ENCODE assay signal across 21 mouse cellular contexts in genomic region chr7:123181787-123182701, GRCm38 (mm10). TPM values are rescaled to one million over a fixed set of nuclear protein-coding genes. Genes with fewer than 3 reads are reported as not detected.
DNase-seq lines count a peak whose midpoint lies in the region; ATAC-seq and TF ChIP-seq lines count a peak whose summit lies in the region.
"Had no signal": no experiment of that assay in that cellular context is flagged by ENCODE, and none has a peak within 500 bp of the region (broad histone marks: within the 10 kb centered on the region; RNA-seq: fewer than 3 reads in every experiment).

No protein-coding gene starts in this region.

- no peak overlapping the region for H3K9ac ChIP-seq in lung, postnatal 0 days (replicated peaks; ENCODE audit: low read depth)
- no peak overlapping the region for H3K9ac ChIP-seq in forebrain, embryonic 15.5 days (replicated peaks)
- H3K9ac ChIP-seq in hindbrain, embryonic 11.5 days (ENCODE audit: low read depth, low read length): no peak overlapping the region
- no peak overlapping the region for H3K9ac ChIP-seq in stomach, postnatal 0 days (ENCODE audit: low read length)
- H3K9ac ChIP-seq: embryonic facial prominence, embryonic 13.5 days; heart, embryonic 13.5 days; lung, embryonic 15.5 days had no signal

- H3K4me1 ChIP-seq in lung, postnatal 0 days (ENCODE audit: insufficient read depth, low read depth, low read length): no peaks in the 10 kb centered on the region
- H3K4me1 ChIP-seq in forebrain, embryonic 15.5 days: no peaks in the 10 kb centered on the region
- H3K4me1 ChIP-seq in hindbrain, embryonic 11.5 days (replicated peaks; ENCODE audit: control insufficient read depth, insufficient read depth, low read length): no peaks in the 10 kb centered on the region
- H3K4me1 ChIP-seq in stomach, postnatal 0 days (replicated peaks; ENCODE audit: control insufficient read depth, insufficient read depth): no peaks in the 10 kb centered on the region
- H3K4me1 ChIP-seq: embryonic facial prominence, embryonic 13.5 days; heart, embryonic 13.5 days; limb, embryonic 10.5 days; lung, embryonic 15.5 days had no signal

- 81% methylated on average over 20 of the region's 20 CpGs for WGBS in lung, postnatal 0 days
- 82% methylated on average over 20 of the region's 20 CpGs for WGBS in forebrain, embryonic 15.5 days
- 90% methylated on average over 20 of the region's 20 CpGs for WGBS in hindbrain, embryonic 11.5 days
- WGBS in stomach, postnatal 0 days: 81% methylated on average over 20 of the region's 20 CpGs

- no peak overlapping the region for H3K4me3 ChIP-seq in lung, postnatal 0 days (ENCODE audit: low read depth, low read length)
- H3K4me3 ChIP-seq in forebrain, embryonic 15.5 days: no peak overlapping the region
- no peak overlapping the region for H3K4me3 ChIP-seq in hindbrain, embryonic 11.5 days (ENCODE audit: low read depth, low read length)
- no peak overlapping the region for H3K4me3 ChIP-seq in stomach, postnatal 0 days (ENCODE audit: low read depth, low read length)
- H3K4me3 ChIP-seq: embryonic facial prominence, embryonic 13.5 days; gastrocnemius, adult 2 months; heart, embryonic 13.5 days; limb, embryonic 10.5 days; lung, embryonic 15.5 days had no signal

- peaks cover 56% of the 10 kb centered on the region for H3K36me3 ChIP-seq in lung, postnatal 0 days (ENCODE audit: insufficient read depth, low read length)
- H3K36me3 ChIP-seq in forebrain, embryonic 15.5 days: peaks cover 87% of the 10 kb centered on the region
- H3K36me3 ChIP-seq in hindbrain, embryonic 11.5 days (ENCODE audit: control insufficient read depth, insufficient read depth, low read length): peaks cover 15% of the 10 kb centered on the region
- peaks cover 55% of the 10 kb centered on the region for H3K36me3 ChIP-seq in stomach, postnatal 0 days (ENCODE audit: control insufficient read depth, insufficient read depth, low read length)

- no peak for TF ChIP-seq EP300 in lung, postnatal 0 days (IDR thresholded peaks at IDR 0.05)
- no peak for TF ChIP-seq EP300 in stomach, postnatal 0 days (optimal IDR thresholded peaks at IDR 0.05)

- ATAC-seq in lung, postnatal 0 days: no peak
- no peak for ATAC-seq in cerebellum, adult (ENCODE audit: insufficient number of reproducible peaks, low FRiP score, low TSS enrichment)
- ATAC-seq in forebrain, embryonic 15.5 days (replicated peaks): no peak
- ATAC-seq in hindbrain, embryonic 11.5 days (ENCODE audit: low FRiP score): no peak
- ATAC-seq in stomach, postnatal 0 days (ENCODE audit: low FRiP score, low TSS enrichment): no peak
- ATAC-seq: hindbrain, embryonic 16.5 days had no signal

- no peaks in the 10 kb centered on the region for H3K9me3 ChIP-seq in lung, postnatal 0 days (ENCODE audit: low read length)
- no peaks in the 10 kb centered on the region for H3K9me3 ChIP-seq in forebrain, embryonic 15.5 days
- no peaks in the 10 kb centered on the region for H3K9me3 ChIP-seq in hindbrain, embryonic 11.5 days (ENCODE audit: control insufficient read depth, low read length)
- H3K9me3 ChIP-seq in stomach, postnatal 0 days (ENCODE audit: control insufficient read depth, low read length): no peaks in the 10 kb centered on the region
- H3K9me3 ChIP-seq: embryonic facial prominence, embryonic 13.5 days; heart, embryonic 13.5 days; limb, embryonic 10.5 days; lung, embryonic 15.5 days had no signal

- H3K27ac ChIP-seq in lung, postnatal 0 days (ENCODE audit: low read length): no peak overlapping the region
- H3K27ac ChIP-seq in forebrain, embryonic 15.5 days (replicated peaks): no peak overlapping the region
- no peak overlapping the region for H3K27ac ChIP-seq in hindbrain, embryonic 11.5 days (ENCODE audit: low read depth, low read length)
- no peak overlapping the region for H3K27ac ChIP-seq in stomach, postnatal 0 days (replicated peaks)
- H3K27ac ChIP-seq: embryonic facial prominence, embryonic 13.5 days; gastrocnemius, adult 2 months; heart, embryonic 13.5 days; limb, embryonic 10.5 days; lung, embryonic 15.5 days had no signal

- peak; percentile 38 for DNase-seq in lung, postnatal 0 days (ENCODE audit: low spot score)
- DNase-seq in lung, postnatal 4 days: no peak
- DNase-seq in kidney, adult 9 months: peak; percentile 66
- DNase-seq in kidney, postnatal 25 days: peak; percentile 46 to 79
- DNase-seq in hindbrain, embryonic 11.5 days (ENCODE audit: low spot score): no peak
- no peak for DNase-seq in stomach, postnatal 0 days (ENCODE audit: low spot score)
- DNase-seq: adrenal gland, adult 2 months; B cell, adult 2 months; cerebellum, postnatal 10 days; gastrocnemius, adult 2 months; heart, postnatal 4 days; retina, postnatal 1 day; right cerebral cortex, postnatal 4 days had no signal

- no peak overlapping the region for H3K4me2 ChIP-seq in lung, postnatal 0 days (replicated peaks; ENCODE audit: low read depth, low read length)
- no peak overlapping the region for H3K4me2 ChIP-seq in forebrain, embryonic 15.5 days (replicated peaks)
- H3K4me2 ChIP-seq in hindbrain, embryonic 11.5 days (replicated peaks; ENCODE audit: low read depth, low read length): no peak overlapping the region
- no peak overlapping the region for H3K4me2 ChIP-seq in stomach, postnatal 0 days (replicated peaks; ENCODE audit: low read depth)
- H3K4me2 ChIP-seq: embryonic facial prominence, embryonic 13.5 days; heart, embryonic 13.5 days; liver, embryonic 11.5 days; lung, embryonic 15.5 days had no signal

- no peak for TF ChIP-seq CTCF in lung, postnatal 0 days (IDR thresholded peaks at IDR 0.05)
- TF ChIP-seq CTCF in stomach, postnatal 0 days (IDR thresholded peaks at IDR 0.05; ENCODE audit: low read depth): no peak

- H3K27me3 ChIP-seq in lung, postnatal 0 days (replicated peaks; ENCODE audit: insufficient read depth, low read length): no peaks in the 10 kb centered on the region
- no peaks in the 10 kb centered on the region for H3K27me3 ChIP-seq in forebrain, embryonic 15.5 days
- H3K27me3 ChIP-seq in hindbrain, embryonic 11.5 days (ENCODE audit: control insufficient read depth, insufficient read depth, low read length): no peaks in the 10 kb centered on the region
- H3K27me3 ChIP-seq in stomach, postnatal 0 days (ENCODE audit: control insufficient read depth, insufficient read depth, low read length): no peaks in the 10 kb centered on the region
- H3K27me3 ChIP-seq: embryonic facial prominence, embryonic 13.5 days; heart, embryonic 13.5 days; lung, embryonic 15.5 days had no signal

RNA-seq across cellular contexts. Expression of gene Slc5a11, which starts 32.5 kb away (rescaled TPM):
- 0.11 TPM in 1 of 2 replicates, not detected in the other for polyA plus RNA-seq in lung, postnatal 0 days (2015; fragmentation: Nextera tagmentation; extraction: Ambion mirVana)
- polyA plus RNA-seq in forebrain, embryonic 15.5 days (2015; fragmentation: Nextera tagmentation; extraction: Ambion mirVana): 0.11 and 0.43 TPM in 2 replicates
- polyA plus RNA-seq in hindbrain, embryonic 11.5 days (2014; fragmentation: Nextera tagmentation; extraction: Ambion mirVana): 0.43 TPM in 1 of 2 replicates, not detected in the other
- 0.06 TPM in 1 of 2 replicates, not detected in the other for polyA plus RNA-seq in stomach, postnatal 0 days (2015; fragmentation: Nextera tagmentation; extraction: Ambion mirVana)
- polyA plus RNA-seq: adrenal gland, adult 2 months; embryonic facial prominence, embryonic 13.5 days had no signal

RNA-seq across cellular contexts. Expression of gene Tnrc6a, which starts 58.4 kb away (rescaled TPM):
- 49.7 and 59.6 TPM in 2 replicates for polyA plus RNA-seq in lung, postnatal 0 days (2015; fragmentation: Nextera tagmentation; extraction: Ambion mirVana)
- 52.7 and 54.7 TPM in 2 replicates for polyA plus RNA-seq in forebrain, embryonic 15.5 days (2015; fragmentation: Nextera tagmentation; extraction: Ambion mirVana)
- polyA plus RNA-seq in hindbrain, embryonic 11.5 days (2014; fragmentation: Nextera tagmentation; extraction: Ambion mirVana): 44.0 and 61.3 TPM in 2 replicates
- polyA plus RNA-seq in stomach, postnatal 0 days (2015; fragmentation: Nextera tagmentation; extraction: Ambion mirVana): 35.8 and 44.2 TPM in 2 replicates

Comparison
In these comparisons a context has a peak if more than half of its experiments do, and no peak if none do; other contexts are left out.
1. DNase-seq: peak in lung, postnatal 0 days (single experiment), kidney, adult 9 months (single experiment) and kidney, postnatal 25 days (2 of 2); none in lung, postnatal 4 days (0 of 2), hindbrain, embryonic 11.5 days (single experiment) and stomach, postnatal 0 days (single experiment).